Mouse (Mus musculus): ENCODE measurements around the gene Slc17a8. TPM values are rescaled to one million over a fixed set of nuclear protein-coding genes. Genes with fewer than 3 reads are reported as not detected.
"Not testable (repeated sequence)": the region's sequence is repeated elsewhere in the genome, so short reads cannot be mapped to it uniquely, and the experiment has no call there.

Slc17a8 gene
- total RNA-seq, 2 experiments from 2014 or later, result 0.33 to 1.0 TPM

DNA sequence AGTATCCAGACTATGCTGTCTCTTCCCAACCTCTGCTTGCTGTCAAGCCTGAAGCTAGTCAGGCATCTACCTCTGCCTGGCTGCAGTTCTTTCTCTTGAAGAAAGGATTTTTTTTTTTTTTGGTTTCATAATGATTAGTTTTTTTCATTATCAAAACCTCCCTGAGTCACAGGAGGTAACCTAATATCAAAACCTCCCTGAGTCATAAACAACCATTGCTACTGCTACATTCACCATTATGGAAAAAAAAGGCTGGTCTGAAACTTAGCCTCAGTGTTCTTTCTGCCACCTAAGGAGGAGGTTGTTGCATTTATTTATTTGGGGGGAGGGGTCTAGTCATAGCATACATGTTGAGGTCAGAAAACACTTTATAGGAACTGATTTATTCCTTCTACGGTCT lies 31.2 kb downstream of the Slc17a8 start:
- no peak for DNase-seq

GRCm38 (mm10) chr10:89588708-89589107 lies 32.3 kb downstream of the Slc17a8 start:
- DNase-seq, result no peak

GRCm38 (mm10) chr10:89584709-89585108 lies 36.3 kb downstream of the Slc17a8 start:
- DNase-seq, result no peak

DNA sequence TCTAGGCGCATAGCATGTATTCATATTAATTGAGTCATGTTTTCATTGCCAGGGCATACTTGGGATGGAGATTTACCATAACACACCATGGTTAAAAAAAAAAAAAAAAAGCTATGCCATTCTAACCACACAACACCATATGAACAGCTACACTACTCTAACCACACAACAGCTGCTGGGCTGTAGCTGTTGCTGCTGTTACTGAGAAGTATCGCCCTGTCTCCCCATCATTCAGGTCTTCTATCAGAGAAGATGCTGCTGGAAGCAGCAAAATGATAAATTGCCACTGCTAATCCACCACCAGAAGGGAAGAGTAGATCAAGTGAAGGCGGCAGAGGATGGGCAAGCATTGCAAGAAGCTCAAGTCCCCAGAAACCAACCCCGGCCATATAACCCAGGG lies 42.3 kb downstream of the Slc17a8 start:
- no peak for DNase-seq

DNA sequence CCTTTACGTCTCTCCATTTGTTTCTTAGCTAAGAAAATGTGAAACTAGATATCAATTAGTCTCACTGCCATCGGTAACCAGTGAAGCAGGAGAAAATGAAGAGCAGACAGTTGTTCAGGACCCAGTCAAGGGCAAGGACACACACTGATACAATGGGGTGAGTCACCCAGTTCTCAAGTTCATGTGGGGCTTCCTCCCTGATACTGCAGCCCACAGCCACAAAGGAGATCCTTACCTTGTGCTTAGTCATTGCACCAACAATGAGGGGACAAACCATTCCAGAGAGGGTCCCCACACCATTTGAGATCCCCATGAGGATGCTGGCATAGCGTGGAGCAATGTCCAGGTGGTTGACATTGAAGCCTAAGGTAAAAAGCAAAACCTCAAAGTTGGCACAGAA lies 43.4 kb downstream of the Slc17a8 start:
- DNase-seq, result peak; percentile 4

DNA sequence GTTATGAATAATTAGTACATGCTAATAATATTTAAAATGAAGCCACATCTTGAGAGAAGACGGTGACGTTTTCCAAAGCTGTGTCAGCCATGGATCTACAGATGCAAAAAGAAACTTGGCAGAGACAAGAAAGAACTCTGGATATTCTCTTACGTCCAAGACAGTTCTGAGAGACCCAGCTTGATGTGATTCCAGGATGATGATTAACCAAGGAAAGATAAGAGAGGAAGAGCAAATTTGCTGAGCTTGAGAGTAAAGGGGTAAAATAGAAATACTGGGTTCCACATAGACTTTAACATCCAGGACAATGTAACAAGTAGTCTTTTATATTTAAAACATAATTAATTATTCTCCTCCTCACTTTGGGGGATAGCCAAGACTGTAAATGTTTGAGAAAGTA lies 47.6 kb downstream of the Slc17a8 start:
- DNase-seq, result no peak

GRCm38 (mm10) chr10:89572946-89573345 lies 48.1 kb downstream of the Slc17a8 start:
- DNase-seq, result no peak

GRCm38 (mm10) chr10:89567391-89567790 lies 53.7 kb downstream of the Slc17a8 start:
- no peak for DNase-seq

DNA sequence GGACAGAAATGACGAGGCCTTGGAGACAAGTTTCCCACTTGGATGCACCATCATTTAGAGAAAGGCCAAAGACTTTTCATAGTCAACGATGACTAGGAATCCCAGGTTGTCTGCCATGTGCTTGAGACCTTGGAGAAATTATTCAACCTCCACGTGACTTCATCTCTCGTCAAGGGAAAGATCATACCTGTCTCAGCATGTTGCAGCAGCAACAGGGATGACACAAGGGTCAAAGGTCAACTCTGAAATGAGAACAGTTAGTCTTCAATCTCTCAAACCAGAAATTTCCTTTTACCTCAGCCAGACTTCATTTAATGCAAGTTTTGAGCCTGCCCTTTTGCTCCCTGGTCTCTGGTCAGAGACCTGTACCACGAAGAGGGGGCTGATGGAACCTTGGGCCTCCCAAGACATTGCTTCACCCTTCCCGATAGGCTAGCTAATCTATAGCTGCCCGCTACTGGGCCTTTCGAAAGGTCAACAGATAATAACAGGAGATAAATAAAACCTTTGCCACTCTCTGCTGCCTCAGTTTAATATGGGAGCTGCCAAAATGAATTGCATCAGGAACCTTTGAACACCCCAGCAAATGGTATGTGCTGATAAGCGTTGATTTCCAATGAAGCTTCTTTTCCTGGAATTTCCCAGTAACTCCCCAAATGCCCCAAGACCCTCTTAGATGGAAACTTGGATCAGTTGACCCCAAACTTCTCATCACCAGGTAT lies 55.6 kb downstream of the Slc17a8 start:
- no peak for DNase-seq

GRCm38 (mm10) chr10:89562113-89562512 lies 58.9 kb downstream of the Slc17a8 start:
- no peak for DNase-seq

DNA sequence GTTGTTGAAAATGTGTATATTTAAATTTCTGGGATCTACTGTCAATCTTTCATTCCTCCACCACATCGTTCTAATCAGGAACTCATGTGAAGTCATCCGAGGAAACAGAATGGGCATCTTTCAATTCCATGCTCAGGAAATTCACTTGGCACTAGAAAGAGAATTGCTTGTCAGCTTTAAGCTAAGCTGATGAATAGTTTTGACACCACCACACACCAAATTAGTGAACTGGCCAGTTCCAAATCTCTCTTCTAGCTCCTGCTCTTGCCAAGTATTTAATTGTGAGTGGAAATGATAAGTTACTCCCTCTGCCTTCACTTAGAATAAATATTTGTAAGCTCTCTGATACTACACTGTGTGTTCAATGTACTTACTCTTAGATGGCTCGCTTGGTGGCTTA lies 61.7 kb downstream of the Slc17a8 start:
- DNase-seq, result no peak

DNA sequence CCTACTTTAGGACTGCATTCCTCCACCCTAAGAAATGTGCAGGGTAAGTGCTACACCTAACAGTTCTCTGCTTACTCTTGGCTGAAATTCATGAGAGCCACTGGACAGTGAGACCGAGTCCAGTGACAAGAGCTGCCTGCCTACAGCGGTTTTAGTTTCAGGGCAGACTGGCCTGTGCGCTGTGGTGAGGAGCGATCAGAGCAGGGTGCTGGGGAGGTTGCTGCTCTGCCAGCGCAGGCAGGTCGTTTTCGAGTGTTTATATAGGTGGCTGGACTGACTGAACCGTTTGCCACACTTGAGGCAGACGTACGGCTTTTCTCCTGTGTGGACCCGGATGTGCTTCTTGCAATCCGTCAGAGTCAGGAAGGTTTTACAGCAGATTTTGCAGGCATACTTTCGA lies 66.2 kb downstream of the Slc17a8 start:
- DNase-seq, result not testable (repeated sequence)

DNA sequence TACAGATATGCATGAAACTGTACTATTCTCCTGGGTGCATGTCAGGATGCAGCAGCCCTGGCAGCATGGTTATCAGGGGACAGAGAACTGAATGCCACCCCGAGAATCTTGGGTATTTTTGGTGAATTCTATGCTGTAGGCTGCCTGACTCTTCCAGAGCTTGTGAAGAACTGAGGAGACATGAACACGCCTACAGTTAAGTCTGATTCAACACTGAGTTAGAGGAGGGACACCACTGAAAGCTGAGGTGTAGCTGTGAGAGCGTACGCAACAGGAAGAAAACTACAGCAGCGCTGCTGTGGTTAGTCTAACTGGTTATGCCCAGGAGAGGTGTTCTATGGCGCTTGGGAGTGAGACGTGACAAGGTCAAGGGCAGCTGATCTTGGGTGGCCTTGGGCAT lies 67.2 kb downstream of the Slc17a8 start:
- DNase-seq, result not testable (repeated sequence)

- no peak for DNase-seq
Observed at GRCm38 (mm10) chr10:89553015-89553414, 68.0 kb downstream of the Slc17a8 start.

GRCm38 (mm10) chr10:89551657-89552056 lies 69.4 kb downstream of the Slc17a8 start:
- peak; percentile 16 for DNase-seq

- DNase-seq, result no peak
Observed at GRCm38 (mm10) chr10:89548028-89548427, 73.0 kb downstream of the Slc17a8 start.

DNA sequence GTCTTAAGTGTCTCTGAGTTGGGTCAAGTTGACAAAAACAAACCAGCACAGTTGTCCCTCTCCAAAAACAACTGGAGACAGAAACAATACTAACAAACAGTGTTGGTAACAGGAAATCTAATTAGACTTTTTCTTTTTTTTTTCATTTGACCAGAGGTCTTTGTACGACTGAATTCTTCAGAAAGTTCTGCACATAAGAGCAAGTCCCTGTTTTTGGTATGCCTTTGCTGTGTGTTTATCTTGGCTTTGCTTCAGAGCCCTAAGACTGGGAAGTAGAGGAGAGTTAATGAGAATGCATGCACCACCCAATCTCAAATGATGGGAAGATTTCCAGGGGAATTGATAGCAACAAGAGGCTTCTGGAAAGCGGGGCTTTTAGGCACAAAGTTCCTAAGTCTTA lies 74.1 kb downstream of the Slc17a8 start:
- DNase-seq, result no peak

DNA sequence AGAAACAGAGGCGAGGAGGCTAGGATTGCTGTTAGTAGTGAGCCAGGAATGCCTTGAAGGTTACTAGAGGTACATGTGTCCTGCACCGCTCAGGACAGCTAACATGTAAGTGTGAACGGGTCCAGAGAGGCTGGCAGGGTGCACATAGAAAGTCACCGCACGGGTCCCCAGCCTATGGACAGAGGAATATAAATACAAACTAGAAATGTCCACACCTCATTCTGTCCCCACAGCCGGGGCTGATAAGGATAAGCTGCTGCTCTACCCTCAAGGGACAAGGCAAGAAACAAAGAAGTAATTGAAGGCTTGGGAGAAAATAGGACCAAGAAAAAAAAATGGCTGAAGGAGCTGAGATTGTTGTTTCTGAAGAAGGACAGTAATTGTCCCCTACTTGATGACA lies 77.2 kb downstream of the Slc17a8 start:
- no peak for DNase-seq

DNA sequence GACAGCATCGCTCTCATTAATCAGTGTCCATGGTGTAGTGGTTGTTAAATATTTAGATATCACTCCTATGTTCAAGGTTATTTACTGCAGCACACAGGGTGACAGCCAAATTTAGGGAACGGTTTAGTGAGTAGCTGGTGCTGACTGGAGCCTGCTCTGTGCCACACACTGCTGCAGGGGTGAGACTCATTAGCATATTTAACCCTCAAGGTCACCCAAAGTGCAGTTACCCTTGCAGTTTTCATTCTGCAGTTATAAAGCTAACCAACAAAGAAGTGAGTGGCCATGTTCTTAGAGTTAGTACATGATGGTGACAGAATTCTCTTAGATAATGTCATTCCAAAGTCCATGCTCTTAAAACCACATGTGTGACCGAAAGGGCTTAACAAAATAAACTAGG lies 78.7 kb downstream of the Slc17a8 start:
- DNase-seq, result no peak

DNA sequence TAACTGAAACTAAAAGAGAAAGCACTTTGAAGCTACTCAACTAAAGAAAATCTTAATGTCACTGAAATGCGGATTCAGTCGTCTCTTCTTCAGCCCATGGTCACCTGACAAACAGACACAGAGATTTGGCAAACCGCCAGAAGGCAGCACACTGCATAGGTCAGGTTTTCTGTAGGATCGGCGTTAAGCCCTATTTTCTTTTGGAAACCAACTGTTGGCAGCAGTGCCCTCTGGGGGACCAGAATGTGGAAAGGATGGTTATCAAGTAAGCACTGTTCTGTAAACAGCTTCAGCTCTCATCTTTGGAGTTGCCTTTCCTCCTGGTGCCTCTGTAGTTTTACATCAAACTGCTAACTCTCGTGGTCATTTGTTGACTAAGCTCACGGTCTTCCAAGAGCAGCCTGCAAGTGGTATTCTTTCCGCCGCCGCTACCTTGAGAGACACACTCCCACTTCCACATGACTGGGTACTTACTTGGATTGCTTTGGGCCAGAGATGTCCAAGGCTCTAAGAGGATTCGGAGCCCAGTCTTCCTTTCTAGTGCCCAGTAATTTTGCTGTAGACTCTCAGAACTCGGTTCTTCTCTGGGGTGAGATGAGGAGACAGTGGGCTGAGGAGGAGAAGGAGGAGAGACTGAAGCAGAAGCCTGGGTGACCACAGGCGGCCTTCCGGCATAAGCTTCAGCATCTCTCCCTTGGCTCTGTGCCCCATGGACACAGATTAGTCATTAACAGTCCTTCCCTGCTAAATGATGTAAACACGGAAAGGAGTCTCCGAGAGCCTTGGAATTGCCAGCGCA lies 87.9 kb downstream of the Slc17a8 start, which contains the start of gene Nr1h4:
Gene Nr1h4, minus strand, starts transcription at position 657 of the 799 bp plus-strand sequence.
- DNase-seq, result peak; percentile 87

- no peak for DNase-seq
Observed at GRCm38 (mm10) chr10:89532451-89532850, 88.6 kb downstream of the Slc17a8 start.

GRCm38 (mm10) chr10:89531976-89532375 lies 89.1 kb downstream of the Slc17a8 start:
- DNase-seq, result peak; percentile 28

- DNase-seq, result no peak
Observed at GRCm38 (mm10) chr10:89531194-89531634, 89.8 kb downstream of the Slc17a8 start.

DNA sequence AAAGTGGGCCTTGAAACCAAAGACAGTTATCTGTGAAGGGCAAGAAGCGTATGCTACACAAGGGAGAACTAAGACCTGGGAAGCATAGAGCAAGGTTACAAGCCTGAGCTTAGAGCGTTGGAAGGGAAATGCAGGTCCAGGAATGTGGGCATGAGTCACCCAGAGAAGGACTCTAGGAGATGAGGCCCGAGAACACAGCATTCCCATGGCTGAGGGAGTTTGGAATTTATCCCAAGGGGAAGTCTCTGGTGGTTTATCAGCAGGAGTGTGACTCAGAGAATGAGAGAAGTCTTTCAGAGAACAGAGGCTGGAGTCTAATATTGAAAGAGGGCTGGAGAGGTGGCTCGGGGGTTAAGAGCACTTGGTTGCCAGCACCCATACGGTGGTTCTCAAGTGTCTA lies 94.0 kb downstream of the Slc17a8 start:
- DNase-seq, result peak; percentile 58

Measured in adrenal gland, postnatal 10 days (tissue).